Mouse (Mus musculus) lung, postnatal 0 days (tissue): ENCODE measurements around the gene Shc1. TPM values are rescaled to one million over a fixed set of nuclear protein-coding genes. Genes with fewer than 3 reads are reported as not detected.
"Not testable (repeated sequence)": the region's sequence is repeated elsewhere in the genome, so short reads cannot be mapped to it uniquely, and the experiment has no call there.

ENCODE experiments used
- ATAC-seq: fragments of 200-750 bp; cut with Nextera tagmentation; 2 replicates; pipeline ENCODE4 v1.8.0; 2017; ENCODE audit warnings: moderate library complexity
- DNase-seq: peaks from one replicate; pipeline ENCODE4 v3.0.0-alpha.2; 2016; ENCODE audit warnings: low spot score
- H3K27ac ChIP-seq: fragments of 300-500 bp; sonication (generic); 2 replicates; pipeline ENCODE4 v1.5.1; 2014; ENCODE audit warnings: antibody characterized with exemption, mild to moderate bottlenecking, low read length, mixed read lengths
- H3K27me3 ChIP-seq: fragments of 300-500 bp; sonication (generic); replicated peaks from 2 replicates; pipeline ENCODE4 v1.6.1; 2014; ENCODE audit warnings: low read length, mixed read lengths; ENCODE audit not compliant: insufficient read depth
- H3K36me3 ChIP-seq: fragments of 300-500 bp; sonication (generic); 2 replicates; pipeline ENCODE4 v1.6.1; 2014; ENCODE audit warnings: low read length, mixed read lengths; ENCODE audit not compliant: insufficient read depth
- H3K4me1 ChIP-seq: fragments of 300-500 bp; sonication (generic); 2 replicates; pipeline ENCODE4 v1.6.1; 2014; ENCODE audit warnings: antibody characterized with exemption, low read depth, low read length, mixed read lengths; ENCODE audit not compliant: insufficient read depth
- H3K4me2 ChIP-seq: fragments of 300-500 bp; sonication (generic); replicated peaks from 2 replicates; pipeline ENCODE4 v1.6.1; 2014; ENCODE audit warnings: low read depth, mild to moderate bottlenecking, low read length, moderate library complexity, mixed read lengths
- H3K4me3 ChIP-seq: fragments of 300-500 bp; sonication (generic); 2 replicates; pipeline ENCODE4 v1.5.1; 2014; ENCODE audit warnings: low read depth, low read length
- H3K9ac ChIP-seq: fragments of 300-500 bp; sonication (generic); replicated peaks from 2 replicates; pipeline ENCODE4 v1.6.1; 2014; ENCODE audit warnings: low read depth, mild to moderate bottlenecking
- H3K9me3 ChIP-seq: fragments of 300-500 bp; sonication (generic); 2 replicates; pipeline ENCODE4 v1.6.1; 2016; ENCODE audit warnings: low read length, mixed read lengths
- CTCF ChIP-seq: IDR thresholded peaks from 2 replicates; pipeline ENCODE4 v1.5.1; 2016; ENCODE audit warnings: antibody characterized with exemption, mild to moderate bottlenecking
- EP300 ChIP-seq: IDR thresholded peaks from 2 replicates; pipeline ENCODE4 v1.6.1; 2016; ENCODE audit warnings: antibody characterized with exemption, mild to moderate bottlenecking, control low read depth
- WGBS: fragments of 180-500 bp; shearing (Covaris S2); extraction: QIAGEN DNeasy Blood & Tissue Kit; methylation state at CpG from one replicate; pipeline ENCODE4 v1.1.7; 2014; 5-methylcytosine and 5-hydroxymethylcytosine counted together
- polyA plus RNA-seq: library from polyadenylated mRNA; unstranded; fragments of >200 nt; fragmentation: Nextera tagmentation; extraction: Ambion mirVana; gene quantifications from 2 replicates; pipeline ENCODE4 v1.2.1, GENCODE M21; 2015

The Shc1 gene
- polyA plus RNA-seq, 1 experiment from 2014 or later = 55.7 TPM

DNA sequence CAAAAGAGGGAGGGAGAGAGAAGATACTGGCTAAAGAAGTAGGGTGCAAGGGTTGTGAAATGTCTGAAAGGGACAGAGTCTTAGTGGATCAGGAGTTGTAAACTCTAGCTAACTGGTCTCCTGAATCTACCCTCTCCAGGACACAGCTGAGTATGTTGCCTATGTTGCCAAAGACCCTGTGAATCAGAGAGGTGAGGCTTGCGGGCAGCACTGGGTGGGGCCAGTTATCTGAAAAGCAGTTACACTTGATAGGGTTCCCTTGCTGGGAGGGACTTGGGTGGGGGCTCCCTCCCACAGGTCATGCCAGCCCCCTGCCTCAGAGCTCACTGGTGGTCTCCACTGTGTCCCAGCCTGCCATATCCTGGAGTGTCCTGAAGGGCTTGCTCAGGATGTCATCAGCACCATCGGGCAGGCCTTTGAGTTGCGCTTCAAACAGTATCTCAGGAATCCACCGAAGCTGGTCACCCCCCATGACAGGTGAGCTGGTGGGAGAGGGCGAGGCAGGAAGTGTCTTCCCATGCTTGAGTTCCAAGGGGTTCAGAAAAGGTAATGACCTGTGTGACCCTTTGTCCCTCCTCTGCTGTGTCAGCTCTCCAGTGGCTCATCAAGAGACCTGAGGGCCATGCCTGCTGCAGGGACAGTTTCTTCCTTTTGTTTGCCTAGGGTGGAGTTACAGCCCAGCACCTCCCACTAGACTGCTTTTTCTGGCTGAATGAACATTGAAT is 6.3 kb downstream of the Shc1 start:
- no peak overlapping the region for H3K4me2 ChIP-seq
- no peak overlapping the region for H3K4me3 ChIP-seq
- H3K36me3 ChIP-seq = peaks cover 25% of the 10 kb centered on the region
- peaks cover 15% of the 10 kb centered on the region; the same call in 1 of the 2 replicates for H3K4me1 ChIP-seq
- TF ChIP-seq CTCF (no peak), EP300 (no peak)
- H3K9ac ChIP-seq = no peak overlapping the region
- no peaks in the 10 kb centered on the region for H3K9me3 ChIP-seq
- H3K27ac ChIP-seq = peak overlapping the region; percentile 43; the same call in 1 of the 2 replicates
- ATAC-seq = no peak
- DNase-seq = peak; percentile 41
- WGBS = 72% methylated on average over 5 of the region's 5 CpGs
- H3K27me3 ChIP-seq = no peaks in the 10 kb centered on the region

DNA sequence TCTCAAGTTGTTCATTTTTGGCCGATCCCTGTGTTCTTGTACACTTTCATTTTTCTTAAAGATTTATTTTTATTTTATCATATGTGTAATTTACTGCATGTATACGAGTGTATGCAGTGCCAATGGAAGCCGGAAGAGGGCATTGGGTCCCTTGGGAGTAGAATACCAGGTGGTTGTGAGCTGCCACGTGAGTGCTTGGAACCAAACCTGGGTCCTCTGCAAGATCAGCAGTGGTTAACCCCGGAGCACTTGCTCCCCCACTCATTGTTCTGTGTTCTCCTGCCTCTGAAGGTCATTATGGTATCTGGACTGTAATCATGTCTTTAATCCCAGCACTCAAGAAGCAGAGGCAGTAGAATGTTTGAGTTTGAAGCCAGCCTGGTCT is 6.9 kb downstream of the Shc1 start:
- H3K4me2 ChIP-seq = no peak overlapping the region
- no peaks in the 10 kb centered on the region for H3K9me3 ChIP-seq
- no peak overlapping the region for H3K4me3 ChIP-seq
- TF ChIP-seq CTCF (no peak), EP300 (no peak)
- 73% methylated on average over 5 of the region's 5 CpGs for WGBS
- no peak overlapping the region for H3K9ac ChIP-seq
- no peaks in the 10 kb centered on the region for H3K27me3 ChIP-seq
- no peak for DNase-seq
- no peak for ATAC-seq
- H3K4me1 ChIP-seq = peaks cover 15% of the 10 kb centered on the region; the same call in 1 of the 2 replicates
- no peak overlapping the region for H3K27ac ChIP-seq
- H3K36me3 ChIP-seq = peaks cover 25% of the 10 kb centered on the region

DNA sequence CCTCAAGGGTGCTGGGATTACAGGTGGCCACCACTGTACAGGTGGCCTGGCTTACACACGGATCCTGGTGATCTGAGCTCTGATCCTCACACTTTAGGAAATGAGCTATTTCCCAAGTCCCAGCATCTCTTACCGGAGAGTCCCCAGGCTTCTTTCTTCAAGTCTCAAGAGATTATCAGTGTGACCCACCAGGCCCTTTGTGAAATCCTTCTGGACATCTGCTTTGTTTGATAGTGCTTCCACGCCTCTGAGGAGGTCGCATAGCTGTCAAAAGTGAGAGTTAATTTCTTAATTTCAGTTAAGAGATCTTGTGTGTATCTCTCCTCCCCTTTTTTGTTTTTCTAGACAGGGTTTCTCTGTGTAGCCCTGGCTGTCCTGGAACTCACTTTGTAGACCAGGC is 7.6 kb downstream of the Shc1 start:
- no peaks in the 10 kb centered on the region for H3K9me3 ChIP-seq
- no peak for TF ChIP-seq CTCF
- no peak for TF ChIP-seq EP300
- no peak overlapping the region for H3K9ac ChIP-seq
- no peaks in the 10 kb centered on the region for H3K27me3 ChIP-seq
- H3K4me1 ChIP-seq = peaks cover 13% of the 10 kb centered on the region; the same call in 1 of the 2 replicates
- ATAC-seq (no peak), DNase-seq (no peak)
- no peak overlapping the region for H3K27ac ChIP-seq
- 84% methylated on average over 4 of the region's 4 CpGs for WGBS
- peaks cover 25% of the 10 kb centered on the region for H3K36me3 ChIP-seq
- H3K4me3 ChIP-seq = no peak overlapping the region
- no peak overlapping the region for H3K4me2 ChIP-seq

DNA sequence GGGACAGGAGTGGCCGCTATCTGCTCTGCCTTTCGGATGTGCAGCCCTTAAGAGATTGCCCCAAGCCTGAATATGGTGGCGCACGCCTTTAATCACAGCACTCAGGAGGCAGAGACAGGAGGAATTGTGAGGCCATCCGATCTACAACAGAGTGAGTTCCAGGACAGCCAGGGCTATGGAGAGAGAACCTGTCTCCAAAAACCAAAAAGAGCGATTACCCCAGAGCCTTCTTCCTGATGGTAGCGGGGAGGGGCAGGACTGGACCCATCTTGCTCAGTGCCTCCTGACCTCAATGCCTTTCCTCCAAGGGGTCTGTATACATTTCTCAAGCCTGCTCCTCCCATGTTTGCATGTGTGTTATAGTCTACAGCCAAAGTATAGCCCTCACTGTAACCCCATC is 10.8 kb downstream of the Shc1 start:
- peaks cover 30% of the 10 kb centered on the region for H3K36me3 ChIP-seq
- not testable (repeated sequence) for ATAC-seq, DNase-seq, H3K27me3 ChIP-seq, H3K4me2 ChIP-seq, H3K4me1 ChIP-seq, H3K9me3 ChIP-seq, H3K27ac ChIP-seq, H3K9ac ChIP-seq, H3K4me3 ChIP-seq
- 93% methylated on average over 7 of the region's 7 CpGs for WGBS

DNA sequence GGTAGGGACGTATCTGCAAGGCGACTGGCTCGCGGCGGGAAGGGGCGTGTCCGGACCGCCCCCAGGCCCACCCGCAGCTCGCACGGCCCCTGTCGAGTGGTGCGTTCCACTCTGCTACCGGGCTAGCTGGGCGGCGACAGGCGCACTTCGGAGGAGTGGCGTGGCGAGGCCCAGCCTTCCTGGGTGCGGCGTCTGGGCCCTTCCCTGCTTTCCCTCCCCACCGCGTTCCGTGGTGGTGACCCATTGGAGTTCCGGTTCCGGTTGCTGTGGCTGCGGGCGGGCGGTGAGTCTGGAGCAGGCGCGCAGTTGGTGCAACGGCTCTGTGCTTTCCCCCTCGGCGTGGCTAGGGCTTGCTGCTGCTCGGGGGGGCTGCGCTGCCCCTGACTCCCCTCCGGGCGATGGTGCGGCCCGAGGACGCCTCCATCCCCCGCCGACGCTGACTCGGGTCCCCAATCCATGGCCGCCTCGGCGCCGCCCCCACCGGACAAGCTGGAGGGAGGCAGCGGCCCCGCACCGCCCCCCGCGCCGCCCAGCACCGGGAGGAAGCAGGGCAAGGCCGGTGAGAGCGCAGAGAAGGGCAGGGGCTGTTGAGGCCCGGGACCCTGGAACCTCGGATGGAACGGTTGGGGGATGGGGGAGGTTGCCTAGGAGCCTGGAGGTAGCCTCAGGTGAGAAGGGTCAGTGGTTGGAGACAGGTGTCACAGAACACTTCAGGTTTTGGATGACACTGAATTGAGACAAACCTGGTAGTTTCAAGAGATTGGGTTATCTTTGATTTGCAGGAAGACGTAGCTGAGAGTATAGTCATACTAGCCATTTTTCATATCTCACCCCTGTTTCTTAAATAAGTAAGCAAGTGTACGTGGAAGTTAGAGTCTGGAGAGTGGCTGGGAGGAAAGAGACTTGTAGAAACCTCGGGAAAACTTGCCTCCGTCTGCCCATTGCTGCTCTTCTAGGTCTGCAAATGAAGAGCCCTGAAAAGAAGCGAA is 12.2 kb downstream of the Shc1 start, which contains the start of gene Pygo2:
Gene Pygo2 (plus strand): TSS at position 44 of the 989 bp plus-strand sequence.
- peak; percentile 99 for DNase-seq

DNA sequence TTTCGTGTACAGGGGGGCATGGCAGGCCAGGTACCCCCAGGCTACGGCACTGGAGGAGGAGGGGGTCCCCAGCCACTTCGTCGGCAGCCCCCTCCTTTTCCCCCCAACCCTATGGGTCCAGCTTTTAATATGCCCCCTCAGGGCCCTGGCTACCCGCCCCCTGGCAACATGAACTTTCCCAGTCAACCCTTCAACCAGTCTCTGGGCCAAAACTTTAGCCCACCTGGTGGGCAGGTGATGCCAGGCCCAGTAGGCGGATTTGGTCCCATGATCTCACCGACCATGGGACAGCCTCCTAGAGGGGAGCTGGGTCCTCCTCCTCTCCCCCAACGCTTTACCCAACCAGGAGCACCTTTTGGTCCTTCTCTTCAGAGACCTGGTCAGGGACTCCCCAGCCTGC is 14.4 kb downstream of the Shc1 start:
- DNase-seq (no peak), ATAC-seq (no peak)
- Histone ChIP-seq H3K9ac (no peak overlapping the region), H3K4me1 (peaks cover 17% of the 10 kb centered on the region), H3K27me3 (no peaks in the 10 kb centered on the region), H3K9me3 (no peaks in the 10 kb centered on the region), H3K4me2 (no peak overlapping the region), H3K4me3 (no peak overlapping the region), H3K36me3 (peaks cover 19% of the 10 kb centered on the region; the same call in 1 of the 2 replicates), H3K27ac (no peak overlapping the region)
- TF ChIP-seq EP300 = no peak
- TF ChIP-seq CTCF = no peak
- 93% methylated on average over 8 of the region's 8 CpGs for WGBS

More for the DNA sequence above, 12.2 kb downstream of the Shc1 start, which contains the start of gene Pygo2:
- peak within 1 kb of the TSS; percentile 90 for H3K4me3 ChIP-seq
- WGBS = 2% methylated on average over 62 of the region's 68 CpGs
- H3K4me2 ChIP-seq = peak within 1 kb of the TSS; percentile 95
- no peaks in the 10 kb centered on the region for H3K27me3 ChIP-seq
- ATAC-seq = peak; percentile 99
- 0 out of 2 replicates have a peak, but pooled peaks have one; percentile 24 for TF ChIP-seq CTCF
- no peak for TF ChIP-seq EP300
- H3K36me3 ChIP-seq = peaks cover 26% of the 10 kb centered on the region
- peak within 1 kb of the TSS; percentile 76 for H3K27ac ChIP-seq
- peak within 1 kb of the TSS; percentile 80 for H3K9ac ChIP-seq
- H3K9me3 ChIP-seq = no peaks in the 10 kb centered on the region
- peaks cover 7% of the 10 kb centered on the region; the same call in 1 of the 2 replicates for H3K4me1 ChIP-seq
